Mouse (Mus musculus) CD4-positive naive resting alpha-beta T cell, adult 57 days (primary cell): ENCODE measurements around the gene Ccnl1. TPM values are rescaled to one million over a fixed set of nuclear protein-coding genes. Genes with fewer than 3 reads are reported as not detected.

Experiments
- total RNA-seq: library from RNA; stranded (reverse); gene quantifications from one replicate; pipeline ENCODE4 v1.2.4, GENCODE M21; 2023

Gene Ccnl1
- 729 TPM for total RNA-seq

DNA sequence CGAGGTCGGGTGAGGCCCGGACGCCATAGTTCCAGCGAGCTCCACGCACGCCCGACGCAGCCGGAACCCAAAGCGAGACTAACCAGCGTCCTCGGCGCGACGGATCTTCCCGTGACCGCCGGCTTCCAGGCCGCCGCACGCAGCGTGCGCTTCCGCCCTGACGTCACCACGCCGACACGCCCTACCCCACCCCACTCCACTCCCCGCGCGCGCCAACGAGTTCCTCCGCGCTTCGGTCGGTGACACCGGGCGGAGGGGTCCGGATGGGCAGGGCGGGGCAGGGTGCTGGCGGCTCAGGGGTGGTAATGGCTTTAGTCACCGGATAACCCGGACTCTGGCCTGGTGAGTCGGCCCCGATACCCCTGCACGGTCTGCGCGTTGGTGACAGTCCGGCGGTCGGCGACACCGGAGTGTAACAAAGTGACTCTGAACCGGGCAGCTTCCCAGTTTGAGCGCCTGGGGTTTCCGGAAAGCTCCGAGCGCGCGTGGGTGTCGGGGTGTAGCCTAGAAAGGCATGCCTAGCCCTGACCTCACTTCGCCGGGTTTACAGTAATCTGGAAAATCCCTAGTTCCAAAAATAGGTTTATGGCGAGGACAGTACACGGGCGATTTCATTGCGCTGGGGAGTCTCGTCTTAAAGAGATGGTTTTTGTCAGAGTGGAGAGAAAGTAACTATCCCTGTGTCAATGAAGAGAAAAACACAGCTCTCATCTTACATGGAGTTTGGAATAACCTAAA, at the start of gene Ccnl1:
TSS of gene Ccnl1 (minus strand) at position 148 of the 738 bp plus-strand sequence.

